Mouse (Mus musculus) left cerebral cortex, adult 9 months (tissue): ENCODE measurements around the gene Nhlh1.
A peak's percentile ranks its signal among the peaks of the same experiment; 100 is the strongest.

Source experiments
- DNase-seq, 2 experiments: peaks; one replicate each; pipeline ENCODE4 v3.0.0; 2022; ENCODE audit warnings: low spot score in 2 of 2

The Nhlh1 gene

GRCm38 (mm10) chr1:172053541-172054440, 3.6 kb downstream of the Nhlh1 start:
- DNase-seq, result peak in 1 of 2 experiments; percentile 20

GRCm38 (mm10) chr1:172052766-172053279, 4.5 kb downstream of the Nhlh1 start:
- no peak for DNase-seq

- DNase-seq, result no peak
Measured at GRCm38 (mm10) chr1:172049131-172049782, 8.1 kb downstream of the Nhlh1 start.

GRCm38 (mm10) chr1:172048241-172048734, 9.1 kb downstream of the Nhlh1 start:
- DNase-seq, result no peak

- DNase-seq, result peak in 1 of 2 experiments; percentile 60
Measured at GRCm38 (mm10) chr1:172046938-172047337, 10.4 kb downstream of the Nhlh1 start.

GRCm38 (mm10) chr1:172046410-172046809, 11.0 kb downstream of the Nhlh1 start:
- no peak for DNase-seq

- DNase-seq, result no peak
Measured at GRCm38 (mm10) chr1:172029914-172030313, 27.5 kb downstream of the Nhlh1 start.

- DNase-seq, result no peak
Measured at GRCm38 (mm10) chr1:172028394-172029275, 28.7 kb downstream of the Nhlh1 start, which contains the start of gene Vangl2. Vangl2 (minus strand) TSS chr1:172028444.

GRCm38 (mm10) chr1:172027809-172028102, 29.6 kb downstream of the Nhlh1 start:
- DNase-seq, result no peak

- peak in 1 of 2 experiments; percentile 72 for DNase-seq
Measured at GRCm38 (mm10) chr1:172027010-172027808, 30.2 kb downstream of the Nhlh1 start.

- DNase-seq, result no peak
Measured at GRCm38 (mm10) chr1:172026201-172026901, 31.0 kb downstream of the Nhlh1 start.

- no peak for DNase-seq
Measured at GRCm38 (mm10) chr1:172025201-172025904, 32.0 kb downstream of the Nhlh1 start.

GRCm38 (mm10) chr1:172024140-172024895, 33.1 kb downstream of the Nhlh1 start:
- DNase-seq, result no peak

GRCm38 (mm10) chr1:172019863-172020521, 37.4 kb downstream of the Nhlh1 start:
- DNase-seq, result peak in 1 of 2 experiments; percentile 30

- DNase-seq, result no peak
Measured at GRCm38 (mm10) chr1:172019339-172019738, 38.0 kb downstream of the Nhlh1 start.

- DNase-seq, result no peak
Measured at GRCm38 (mm10) chr1:172018336-172019311, 38.7 kb downstream of the Nhlh1 start.

- no peak for DNase-seq
Measured at GRCm38 (mm10) chr1:172017517-172018070, 39.8 kb downstream of the Nhlh1 start.
